Mouse (Mus musculus) olfactory bulb, adult 2 months (tissue): ENCODE results near the gene Nt5c3b.

Experiments
- CTCF ChIP-seq: fragments of 200-500 bp; IDR thresholded peaks from 2 replicates; pipeline ENCODE4 v1.5.1; 2012; ENCODE audit warnings: low read depth, mild to moderate bottlenecking, low read length, moderate library complexity; ENCODE audit not compliant: insufficient read depth
- POLR2A ChIP-seq: fragments of 200-500 bp; IDR thresholded peaks from 2 replicates; pipeline ENCODE4 v1.6.1; 2012; ENCODE audit warnings: mild to moderate bottlenecking, low read depth, low read length, moderate library complexity; ENCODE audit not compliant: insufficient read depth

DNA sequence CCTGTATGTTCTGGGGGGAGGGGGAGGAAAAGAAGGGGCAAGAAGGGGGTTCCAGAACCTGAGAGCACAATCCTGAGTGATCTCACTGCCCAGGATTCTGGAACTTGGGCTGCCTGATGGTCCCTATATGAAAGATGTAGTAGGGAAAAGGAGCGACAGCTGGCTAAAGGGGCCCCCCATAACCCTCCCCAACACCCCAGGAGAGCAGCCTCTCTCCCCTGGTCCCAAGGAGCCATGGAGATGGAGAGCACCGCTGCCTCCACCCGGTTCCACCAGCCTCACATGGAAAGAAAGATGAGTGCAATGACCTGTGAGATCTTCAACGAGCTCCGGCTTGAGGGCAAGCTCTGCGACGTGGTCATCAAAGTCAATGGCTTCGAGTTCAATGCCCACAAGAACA lies at the start of gene Nt5c3b, which contains the start of gene Klhl10:
- TF ChIP-seq CTCF, result no peak
- TF ChIP-seq POLR2A, result no peak
